Mouse (Mus musculus) kidney, adult 2 months (tissue): ENCODE measurements around the gene Klk1b8.

ENCODE experiments used
- CTCF ChIP-seq: fragments of 200-500 bp; conservative IDR thresholded peaks from 2 replicates; pipeline ENCODE4 v1.5.1; 2011; ENCODE audit warnings: low read depth, mild to moderate bottlenecking, control low read depth, low read length, moderate library complexity, mixed read lengths; ENCODE audit not compliant: insufficient read depth, insufficient read length
- POLR2A ChIP-seq: fragments of 200-500 bp; IDR thresholded peaks from one replicate; pipeline ENCODE4 v1.6.1; 2011; ENCODE audit warnings: low read depth, low read length, control low read depth

GRCm38 (mm10) chr7:43967058-43967457 lies 16.6 kb downstream of the Klk1b8 start:
- TF ChIP-seq POLR2A (no peak), CTCF (no peak)
